Mouse (Mus musculus) myocyte (in vitro differentiated cells): ENCODE data around the gene Asap3.

Experiments used
- E2F4 ChIP-seq: IDR thresholded peaks from one replicate; pipeline ENCODE4 v1.6.1; 2011; ENCODE audit warnings: mild to moderate bottlenecking, control low read depth, moderate library complexity; ENCODE audit not compliant: insufficient read depth
- MYOD1 ChIP-seq, 3 experiments: IDR thresholded peaks; one replicate each; pipeline ENCODE4 v1.6.1; 2011; ENCODE audit warnings: control low read depth in 2 of 3, low read depth in 2 of 3, mild to moderate bottlenecking in 2 of 3, moderate library complexity in 1 of 3; ENCODE audit not compliant: insufficient read length in 2 of 3, control insufficient read depth in 1 of 3
- POLR2A ChIP-seq: IDR thresholded peaks from one replicate; pipeline ENCODE4 v1.6.1; 2011; ENCODE audit warnings: low read depth, mild to moderate bottlenecking, control low read depth, moderate library complexity; ENCODE audit not compliant: insufficient read length
- POLR2AphosphoS2 ChIP-seq: IDR thresholded peaks from one replicate; pipeline ENCODE4 v1.6.1; 2011; ENCODE audit warnings: low read depth, control low read depth; ENCODE audit not compliant: insufficient read length
- REST ChIP-seq: IDR thresholded peaks from one replicate; pipeline ENCODE4 v1.6.1; 2011; ENCODE audit warnings: mild to moderate bottlenecking, control low read depth, moderate library complexity; ENCODE audit not compliant: insufficient read depth, insufficient read length

GRCm38 (mm10) chr4:136228640-136229039, 22.5 kb downstream of the Asap3 start:
- TF ChIP-seq POLR2A = no peak
- TF ChIP-seq MYOD1 (IDR thresholded peaks at IDR 0.05; ENCODE audit: control insufficient read depth in 1 of 3, insufficient read length in 2 of 3, low read depth in 2 of 3) = no peak
- no peak for TF ChIP-seq POLR2AphosphoS2
- no peak for TF ChIP-seq E2F4
- TF ChIP-seq REST = no peak
